24 mouse cellular contexts compared by ENCODE assay signal in genomic region chr6:119367382-119367781, GRCm38 (mm10). TPM values are rescaled to one million over a fixed set of nuclear protein-coding genes. Genes with fewer than 3 reads are reported as not detected.
DNase-seq lines count a peak whose midpoint lies in the region; ATAC-seq and TF ChIP-seq lines count a peak whose summit lies in the region.
"Had no signal": no experiment of that assay in that cellular context is flagged by ENCODE, and none has a peak within 500 bp of the region (broad histone marks: within the 10 kb centered on the region; RNA-seq: fewer than 3 reads in every experiment).

No protein-coding gene starts in this region.

- DNase-seq in cerebellum, postnatal 14 days, result no peak
- peak; percentile 55 for DNase-seq in adipocyte (ENCODE audit: low spot score)
- no peak for DNase-seq in thymus, postnatal 25 days
- DNase-seq in layer of hippocampus, adult 2 months (ENCODE audit: low spot score in 2 of 2), result no peak
- DNase-seq: adrenal gland, adult 2 months; adrenal gland, postnatal 14 days; cerebellum, adult 11-12 months; cerebellum, adult 8-10 months; cerebellum, postnatal 10 days; gastrocnemius, postnatal 10 days; heart, postnatal 10 days; heart, postnatal 4 days had no signal

- H3K27ac ChIP-seq in layer of hippocampus, adult 2 months, result no peak overlapping the region
- H3K27ac ChIP-seq: embryonic facial prominence, embryonic 12.5 days; embryonic facial prominence, embryonic 15.5 days; forebrain, embryonic 12.5 days; forebrain, embryonic 15.5 days; heart, embryonic 15.5 days; hindbrain, embryonic 14.5 days; hindbrain, postnatal 0 days had no signal

- TF ChIP-seq CTCF in layer of hippocampus, adult 2 months (conservative IDR thresholded peaks at IDR 0.05), result no peak

- ATAC-seq in cerebellum, adult (ENCODE audit: insufficient number of reproducible peaks, low FRiP score, low TSS enrichment), result 0 out of 2 replicates have a peak, but pooled peaks have one; percentile 20
- peak; percentile 35 for ATAC-seq in granulocyte monocyte progenitor cell, adult 5-6 weeks (replicated peaks; ENCODE audit: poor library complexity, severe bottlenecking)
- ATAC-seq in megakaryocyte-erythroid progenitor cell, adult 5-6 weeks (replicated peaks; ENCODE audit: low FRiP score, low TSS enrichment, poor library complexity, severe bottlenecking), result peak; percentile 55
- ATAC-seq: forebrain, embryonic 15.5 days; hindbrain, postnatal 0 days had no signal

- H3K4me3 ChIP-seq in layer of hippocampus, adult 2 months, result no peak overlapping the region
- H3K4me3 ChIP-seq: embryonic facial prominence, embryonic 12.5 days; embryonic facial prominence, embryonic 15.5 days; erythroblast, embryonic 14.5 days; forebrain, embryonic 12.5 days; forebrain, embryonic 15.5 days; heart, embryonic 12.5 days; heart, embryonic 15.5 days had no signal

RNA-seq across cellular contexts. Expression of gene Lrtm2, which starts 36.8 kb away (rescaled TPM):
- total RNA-seq in granulocyte monocyte progenitor cell, adult 5-6 weeks (2014; fragmentation: Nextera tagmentation), result 0.81 and 0.99 TPM in 2 replicates
- not detected in 2 replicates for total RNA-seq in granulocyte monocyte progenitor cell, adult 5-6 weeks (2017)
- not detected in 2 replicates for total RNA-seq in megakaryocyte-erythroid progenitor cell, adult 5-6 weeks (2014; fragmentation: Nextera tagmentation)
- 0.38 TPM in 1 of 2 replicates, not detected in the other for total RNA-seq in megakaryocyte-erythroid progenitor cell, adult 5-6 weeks (2017)
- 10 to 100 TPM; 43.3 to 44.6 TPM for total RNA-seq in layer of hippocampus, adult 2 months (2021)
- total RNA-seq: adrenal gland, postnatal 14 days; heart, postnatal 10 days had no signal

RNA-seq across cellular contexts. Expression of gene Adipor2, which starts 50.1 kb away (rescaled TPM):
- total RNA-seq in granulocyte monocyte progenitor cell, adult 5-6 weeks (2014; fragmentation: Nextera tagmentation), result 58.4 and 62.3 TPM in 2 replicates
- total RNA-seq in granulocyte monocyte progenitor cell, adult 5-6 weeks (2017), result 75.4 and 85.1 TPM in 2 replicates
- 34.1 and 37.1 TPM in 2 replicates for total RNA-seq in megakaryocyte-erythroid progenitor cell, adult 5-6 weeks (2014; fragmentation: Nextera tagmentation)
- total RNA-seq in megakaryocyte-erythroid progenitor cell, adult 5-6 weeks (2017), result 65.9 and 73.1 TPM in 2 replicates
- 10 to 100 TPM; 37.1 to 40.5 TPM for total RNA-seq in layer of hippocampus, adult 2 months (2021)

Comparison
In these comparisons a context has a peak if more than half of its experiments do, and no peak if none do; other contexts are left out.
1. RNA of gene Lrtm2, which starts 36.8 kb away (total RNA-seq): 43.3 to 44.6 TPM in layer of hippocampus, adult 2 months; 0.81 to 0.99 TPM in granulocyte monocyte progenitor cell, adult 5-6 weeks and 0.38 TPM in megakaryocyte-erythroid progenitor cell, adult 5-6 weeks; every median in the first group is over 10 times any median in the second.
2. Peak in every context shown above with its lines, with median percentiles within 50 percentile points of each other: ATAC-seq.